Mouse (Mus musculus) limb, embryonic 13.5 days (tissue): ENCODE data around the gene Cdkn2aipnl. TPM values are rescaled to one million over a fixed set of nuclear protein-coding genes. Genes with fewer than 3 reads are reported as not detected.

Experiments
- ATAC-seq: fragments of 200-750 bp; cut with Nextera tagmentation; 2 replicates; pipeline ENCODE4 v1.8.0; 2017; ENCODE audit warnings: low read depth, moderate number of reproducible peaks, moderate TSS enrichment; ENCODE audit not compliant: low FRiP score
- H3K27ac ChIP-seq: fragments of 300-500 bp; sonication (generic); 2 replicates; pipeline ENCODE4 v1.5.1; 2015; ENCODE audit warnings: inconsistent platforms, mild to moderate bottlenecking, moderate library complexity
- H3K27me3 ChIP-seq: fragments of 300-500 bp; sonication (generic); 2 replicates; pipeline ENCODE4 v1.6.1; 2015; ENCODE audit warnings: mild to moderate bottlenecking, inconsistent platforms
- H3K36me3 ChIP-seq: fragments of 300-500 bp; sonication (generic); 2 replicates; pipeline ENCODE4 v1.6.1; 2015; ENCODE audit warnings: inconsistent platforms, mild to moderate bottlenecking, moderate library complexity
- H3K4me1 ChIP-seq: fragments of 300-500 bp; sonication (generic); 2 replicates; pipeline ENCODE4 v1.6.1; 2015; ENCODE audit warnings: inconsistent platforms
- H3K4me2 ChIP-seq: fragments of 300-500 bp; sonication (generic); replicated peaks from 2 replicates; pipeline ENCODE4 v1.6.1; 2015; ENCODE audit warnings: inconsistent platforms, mild to moderate bottlenecking, moderate library complexity
- H3K4me3 ChIP-seq: fragments of 300-500 bp; sonication (generic); 2 replicates; pipeline ENCODE4 v1.5.1; 2015; ENCODE audit warnings: moderate library complexity, mild to moderate bottlenecking, inconsistent platforms
- H3K9ac ChIP-seq: fragments of 300-500 bp; sonication (generic); 2 replicates; pipeline ENCODE4 v1.6.1; 2015; ENCODE audit warnings: mild to moderate bottlenecking, inconsistent platforms
- H3K9me3 ChIP-seq: fragments of 300-500 bp; sonication (generic); 2 replicates; pipeline ENCODE4 v1.6.1; 2016; ENCODE audit warnings: inconsistent platforms
- WGBS: fragments of 180-500 bp; shearing (Covaris S2); methylation state at CpG from one replicate; pipeline ENCODE4 v1.1.7; 2015; 5-methylcytosine and 5-hydroxymethylcytosine counted together
- polyA plus RNA-seq: library from polyadenylated mRNA; unstranded; fragments of >200 nt; fragmentation: Nextera tagmentation; extraction: Ambion mirVana; gene quantifications from 2 replicates; pipeline ENCODE4 v1.2.1, GENCODE M21; 2015

The Cdkn2aipnl gene
- polyA plus RNA-seq, 1 experiment from 2014 or later = 109 TPM

GRCm38 (mm10) chr11:51935636-51936434 is 31.6 kb upstream of the Cdkn2aipnl start:
- H3K9ac ChIP-seq = no peak overlapping the region
- no peak overlapping the region for H3K27ac ChIP-seq
- H3K9me3 ChIP-seq = no peaks in the 10 kb centered on the region
- ATAC-seq = no peak
- H3K4me2 ChIP-seq = no peak overlapping the region
- H3K27me3 ChIP-seq = no peaks in the 10 kb centered on the region
- H3K36me3 ChIP-seq = no peaks in the 10 kb centered on the region
- H3K4me3 ChIP-seq = no peak overlapping the region
- WGBS = 54% methylated on average over 5 of the region's 5 CpGs
- peaks cover 4% of the 10 kb centered on the region; the same call in 1 of the 2 replicates for H3K4me1 ChIP-seq

DNA sequence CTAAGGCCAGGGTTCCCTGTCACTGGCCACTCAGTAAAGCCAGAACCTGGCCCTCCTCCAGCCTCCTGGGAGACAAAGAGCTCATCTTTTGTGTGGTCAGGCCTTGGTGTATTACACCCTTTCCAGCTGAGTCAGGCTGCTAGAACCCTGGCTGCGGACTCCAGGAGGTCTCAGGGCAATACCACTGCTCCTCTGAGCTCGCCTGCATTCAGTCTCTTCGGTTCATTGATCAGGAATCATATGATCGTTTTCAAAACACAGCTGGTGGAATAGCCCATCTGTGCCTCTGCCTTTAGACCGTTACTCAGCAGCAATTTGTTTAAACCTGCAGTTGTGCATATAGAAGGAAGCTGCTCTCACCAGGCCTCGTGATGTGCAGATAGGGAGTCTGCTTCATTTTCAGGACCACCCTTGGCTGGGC is 30.1 kb upstream of the Cdkn2aipnl start:
- Histone ChIP-seq H3K27ac (no peak overlapping the region), H3K36me3 (no peaks in the 10 kb centered on the region), H3K4me1 (peaks cover 5% of the 10 kb centered on the region), H3K4me3 (no peak overlapping the region), H3K9me3 (no peaks in the 10 kb centered on the region), H3K4me2 (no peak overlapping the region), H3K9ac (no peak overlapping the region), H3K27me3 (no peaks in the 10 kb centered on the region)
- WGBS = 68% methylated on average over 6 of the region's 6 CpGs
- ATAC-seq = no peak

GRCm38 (mm10) chr11:51938817-51939589 is 28.5 kb upstream of the Cdkn2aipnl start:
- no peak for ATAC-seq
- Histone ChIP-seq H3K4me3 (no peak overlapping the region), H3K27me3 (no peaks in the 10 kb centered on the region), H3K4me1 (peaks cover 18% of the 10 kb centered on the region), H3K4me2 (no peak overlapping the region), H3K36me3 (no peaks in the 10 kb centered on the region), H3K9me3 (no peaks in the 10 kb centered on the region), H3K27ac (no peak overlapping the region), H3K9ac (no peak overlapping the region)
- WGBS = 82% methylated on average over 12 of the region's 12 CpGs

GRCm38 (mm10) chr11:51939590-51939955 is 27.9 kb upstream of the Cdkn2aipnl start:
- Histone ChIP-seq H3K27ac (no peak overlapping the region), H3K4me2 (no peak overlapping the region), H3K9ac (no peak overlapping the region), H3K27me3 (no peaks in the 10 kb centered on the region), H3K4me3 (no peak overlapping the region), H3K9me3 (no peaks in the 10 kb centered on the region), H3K4me1 (peaks cover 18% of the 10 kb centered on the region), H3K36me3 (no peaks in the 10 kb centered on the region)
- WGBS = 80% methylated on average over 8 of the region's 8 CpGs
- no peak for ATAC-seq

- Histone ChIP-seq H3K4me3 (no peak overlapping the region), H3K27me3 (no peaks in the 10 kb centered on the region), H3K4me2 (no peak overlapping the region)
Observed at GRCm38 (mm10) chr11:51940511-51940955, 26.9 kb upstream of the Cdkn2aipnl start.

GRCm38 (mm10) chr11:51942602-51943499 is 24.6 kb upstream of the Cdkn2aipnl start:
- no peak overlapping the region for H3K27ac ChIP-seq
- no peaks in the 10 kb centered on the region for H3K27me3 ChIP-seq
- peaks cover 32% of the 10 kb centered on the region for H3K4me1 ChIP-seq
- peak overlapping the region; percentile 17; the same call in 1 of the 2 replicates for H3K4me2 ChIP-seq
- H3K9me3 ChIP-seq = no peaks in the 10 kb centered on the region
- 45% methylated on average over 15 of the region's 15 CpGs for WGBS
- H3K36me3 ChIP-seq = no peaks in the 10 kb centered on the region
- H3K9ac ChIP-seq = no peak overlapping the region
- H3K4me3 ChIP-seq = no peak overlapping the region
- peak; percentile 28; the same call in 1 of the 2 replicates for ATAC-seq

More at GRCm38 (mm10) chr11:51940511-51940955, 26.9 kb upstream of the Cdkn2aipnl start:
- Histone ChIP-seq H3K9ac (no peak overlapping the region), H3K36me3 (no peaks in the 10 kb centered on the region), H3K9me3 (no peaks in the 10 kb centered on the region), H3K27ac (no peak overlapping the region), H3K4me1 (peaks cover 26% of the 10 kb centered on the region)
- 60% methylated on average over 13 of the region's 13 CpGs for WGBS
- no peak for ATAC-seq

DNA sequence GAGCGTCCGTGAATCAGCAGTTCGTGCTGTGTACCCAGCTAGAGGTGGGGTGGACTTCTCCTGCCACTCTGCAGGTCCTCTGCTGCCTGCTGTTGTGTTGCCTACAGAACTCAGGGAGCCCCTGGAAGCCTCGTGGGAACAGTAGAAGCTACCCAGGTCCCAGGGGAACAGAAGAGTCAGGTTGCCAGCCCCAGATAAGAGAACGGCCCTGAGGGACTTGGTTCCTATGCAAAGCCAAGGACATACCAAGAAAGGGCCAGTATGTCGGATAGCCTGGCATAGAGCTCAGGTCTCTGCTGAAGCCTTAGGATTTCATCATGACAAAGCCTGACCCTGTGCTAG is 24.0 kb upstream of the Cdkn2aipnl start:
- Histone ChIP-seq H3K9ac (no peak overlapping the region), H3K27me3 (no peaks in the 10 kb centered on the region), H3K4me2 (peak overlapping the region; percentile 17; the same call in 1 of the 2 replicates), H3K27ac (no peak overlapping the region), H3K4me3 (no peak overlapping the region), H3K36me3 (no peaks in the 10 kb centered on the region), H3K4me1 (peaks cover 32% of the 10 kb centered on the region), H3K9me3 (no peaks in the 10 kb centered on the region)
- ATAC-seq = no peak
- WGBS = 56% methylated on average over 6 of the region's 6 CpGs

- WGBS = 73% methylated on average over 3 of the region's 3 CpGs
- peaks cover 32% of the 10 kb centered on the region for H3K4me1 ChIP-seq
- no peak overlapping the region for H3K4me2 ChIP-seq
- H3K9me3 ChIP-seq = no peaks in the 10 kb centered on the region
- no peaks in the 10 kb centered on the region for H3K27me3 ChIP-seq
- H3K9ac ChIP-seq = no peak overlapping the region
- no peak overlapping the region for H3K4me3 ChIP-seq
- no peak overlapping the region for H3K27ac ChIP-seq
- no peak for ATAC-seq
- H3K36me3 ChIP-seq = no peaks in the 10 kb centered on the region
Observed at GRCm38 (mm10) chr11:51944239-51944638, 23.2 kb upstream of the Cdkn2aipnl start.

GRCm38 (mm10) chr11:51945548-51945947 is 21.9 kb upstream of the Cdkn2aipnl start:
- H3K9ac ChIP-seq = peak overlapping the region; percentile 32
- WGBS = 4% methylated on average over 8 of the region's 8 CpGs

DNA sequence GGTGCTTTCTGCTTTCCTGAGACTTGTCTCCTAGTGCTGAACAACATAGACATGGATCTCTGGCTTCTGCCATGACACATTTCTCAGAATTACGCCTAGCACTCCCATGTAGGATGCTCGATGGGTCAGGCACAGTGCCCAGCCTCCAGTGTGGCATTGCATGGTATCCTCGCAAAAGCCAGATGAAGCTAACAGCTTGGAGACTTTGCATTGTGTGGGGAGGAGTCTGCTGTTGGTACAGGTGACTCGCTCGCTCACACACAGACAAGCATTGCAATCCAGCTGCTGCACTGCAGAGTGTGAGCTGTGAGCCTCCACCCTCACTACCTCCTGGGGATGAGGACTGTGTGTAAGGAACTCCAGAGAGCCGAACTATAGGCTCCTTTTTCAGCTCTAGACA is 21.3 kb upstream of the Cdkn2aipnl start:
- no peak overlapping the region for H3K4me3 ChIP-seq
- H3K27ac ChIP-seq = no peak overlapping the region
- H3K27me3 ChIP-seq = no peaks in the 10 kb centered on the region
- H3K4me1 ChIP-seq = peaks cover 28% of the 10 kb centered on the region
- H3K4me2 ChIP-seq = no peak overlapping the region
- no peaks in the 10 kb centered on the region for H3K9me3 ChIP-seq
- ATAC-seq = no peak
- no peaks in the 10 kb centered on the region for H3K36me3 ChIP-seq
- 72% methylated on average over 6 of the region's 6 CpGs for WGBS
- H3K9ac ChIP-seq = no peak overlapping the region

More at GRCm38 (mm10) chr11:51945548-51945947, 21.9 kb upstream of the Cdkn2aipnl start:
- Histone ChIP-seq H3K4me2 (no peak overlapping the region), H3K27ac (no peak overlapping the region), H3K4me1 (peaks cover 29% of the 10 kb centered on the region), H3K4me3 (no peak overlapping the region), H3K27me3 (no peaks in the 10 kb centered on the region), H3K9me3 (no peaks in the 10 kb centered on the region), H3K36me3 (no peaks in the 10 kb centered on the region)
- no peak for ATAC-seq

- ATAC-seq = no peak
- no peak overlapping the region for H3K4me3 ChIP-seq
- H3K9ac ChIP-seq = no peak overlapping the region
- no peaks in the 10 kb centered on the region for H3K27me3 ChIP-seq
- no peak overlapping the region for H3K27ac ChIP-seq
- H3K36me3 ChIP-seq = no peaks in the 10 kb centered on the region
- H3K4me1 ChIP-seq = peaks cover 14% of the 10 kb centered on the region
- 79% methylated on average over 9 of the region's 9 CpGs for WGBS
- H3K9me3 ChIP-seq = no peaks in the 10 kb centered on the region
- H3K4me2 ChIP-seq = no peak overlapping the region
Observed at GRCm38 (mm10) chr11:51949155-51949840, 18.2 kb upstream of the Cdkn2aipnl start.
